10 mouse cellular contexts compared by ENCODE assay signal in genomic region chr10:19738442-19738841, GRCm38 (mm10). TPM values are rescaled to one million over a fixed set of nuclear protein-coding genes. Genes with fewer than 3 reads are reported as not detected.
DNase-seq lines count a peak whose midpoint lies in the region; ATAC-seq and TF ChIP-seq lines count a peak whose summit lies in the region.
"Not testable (repeated sequence)": the region's sequence is repeated elsewhere in the genome, so short reads cannot be mapped to it uniquely, and the experiment has no call there.
"Had no signal": no experiment of that assay in that cellular context is flagged by ENCODE, and none has a peak within 500 bp of the region (broad histone marks: within the 10 kb centered on the region; RNA-seq: fewer than 3 reads in every experiment).

No protein-coding gene starts in this region.

- H3K27me3 ChIP-seq in liver, postnatal 0 days (ENCODE audit: insufficient read depth, low read length); splenic B cell, adult 2 months (ENCODE audit: control insufficient read depth, insufficient read depth, low read length, poor library complexity, severe bottlenecking): not testable (repeated sequence)

- TF ChIP-seq CTCF in bone marrow macrophage, adult 2 months (IDR thresholded peaks at IDR 0.05; ENCODE audit: low read depth, low read length); liver, postnatal 0 days (IDR thresholded peaks at IDR 0.05; ENCODE audit: low read depth): not testable (repeated sequence)

- not testable (repeated sequence) for H3K4me3 ChIP-seq in bone marrow macrophage, adult 2 months (ENCODE audit: insufficient read depth, low read length); liver, postnatal 0 days (ENCODE audit: low read depth, low read length)

- TF ChIP-seq POLR2A in bone marrow macrophage, adult 2 months (IDR thresholded peaks at IDR 0.05; ENCODE audit: borderline replicate concordance, low read depth, low read length): not testable (repeated sequence)

- TF ChIP-seq EP300 in liver, postnatal 0 days (IDR thresholded peaks at IDR 0.05; ENCODE audit: low read depth): not testable (repeated sequence)

- H3K9me3 ChIP-seq in liver, postnatal 0 days (ENCODE audit: low read length): not testable (repeated sequence)

- ATAC-seq in liver, postnatal 0 days: not testable (repeated sequence)
- ATAC-seq in megakaryocyte, adult 5-6 weeks (ENCODE audit: poor library complexity, severe bottlenecking): peak; percentile 57

- not testable (repeated sequence) for H3K4me1 ChIP-seq in bone marrow macrophage, adult 2 months (ENCODE audit: control insufficient read depth, insufficient read depth, low read length); liver, postnatal 0 days (ENCODE audit: insufficient read depth)

- peak; percentile 38 for DNase-seq in A20 (ENCODE audit: low read depth, low spot score)
- DNase-seq in MEL-GATA-1-ER (ENCODE audit: extremely low read depth, low read depth): peak; percentile 18
- not testable (repeated sequence) for DNase-seq in liver, postnatal 0 days
- DNase-seq in splenic B cell, adult 2 months (ENCODE audit: low read depth, low spot score): peak; percentile 42

- not testable (repeated sequence) for H3K4me2 ChIP-seq in liver, postnatal 0 days (ENCODE audit: low read depth, low read length)

- WGBS in liver, postnatal 0 days (ENCODE audit: insufficient replicate concordance): 34% methylated on average over 2 of the region's 2 CpGs

- H3K27ac ChIP-seq in bone marrow macrophage, adult 2 months (ENCODE audit: insufficient read depth, low read depth, low read length): peak overlapping the region; percentile 50; the same call in 1 of the 2 replicates
- peak overlapping the region; percentile 39; the same call in 1 of the 2 replicates for H3K27ac ChIP-seq in liver, postnatal 0 days (ENCODE audit: low read depth)

- not testable (repeated sequence) for H3K9ac ChIP-seq in liver, postnatal 0 days (replicated peaks)

- H3K36me3 ChIP-seq in liver, postnatal 0 days (replicated peaks; ENCODE audit: insufficient read depth, low read length); splenic B cell, adult 2 months (ENCODE audit: control insufficient read depth, insufficient read depth, low read length, poor library complexity, severe bottlenecking): not testable (repeated sequence)

RNA-seq across cellular contexts. Expression of gene Il20ra, which starts 26.1 kb away (rescaled TPM):
- polyA plus RNA-seq in bone marrow macrophage, adult 2 months (2012; ENCODE audit: insufficient read depth, insufficient read length, missing spikeins): not detected in 2 replicates
- polyA plus RNA-seq in liver, postnatal 0 days (2015; fragmentation: Nextera tagmentation; extraction: Ambion mirVana): 0.08 and 0.13 TPM in 2 replicates
- 0.39 TPM in 1 of 2 replicates, not detected in the other for total RNA-seq in megakaryocyte, adult 5-6 weeks (2015)
- 0.73 TPM in 1 of 2 replicates, not detected in the other for total RNA-seq in megakaryocyte, adult 5-6 weeks (2017)
- total RNA-seq: ES-E14 had no signal
- polyA plus RNA-seq: C2C12; forebrain, embryonic 12.5 days; forebrain, embryonic 14.5 days had no signal
